Mouse (Mus musculus) liver, postnatal 0 days (tissue): ENCODE data around the gene Stk24.

Experiments used
- CTCF ChIP-seq: sonication (generic); IDR thresholded peaks from 2 replicates; pipeline ENCODE4 v1.5.1; 2016; ENCODE audit warnings: antibody characterized with exemption, low read depth
- EP300 ChIP-seq: IDR thresholded peaks from 2 replicates; pipeline ENCODE4 v1.6.1; 2016; ENCODE audit warnings: antibody characterized with exemption, low read depth, mild to moderate bottlenecking

DNA sequence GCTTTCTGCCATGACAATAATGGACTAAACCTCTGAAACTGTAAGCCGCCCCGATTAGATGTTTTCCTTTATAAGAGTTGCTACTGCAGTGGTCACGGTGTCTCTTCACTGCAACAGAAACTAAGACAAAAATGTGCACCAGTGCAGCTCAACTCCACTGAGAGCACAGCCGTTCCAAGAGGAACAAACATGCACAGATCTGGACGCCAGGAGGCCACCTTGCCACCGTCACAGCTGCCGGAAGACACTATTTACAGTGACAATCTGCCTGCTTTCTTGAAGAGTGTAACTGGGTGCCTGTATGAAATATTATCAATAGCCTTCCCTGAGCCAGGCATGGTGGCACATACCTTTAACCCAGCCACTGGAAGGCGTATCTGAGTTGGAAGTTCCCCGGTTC, 6.8 kb downstream of the Stk24 start:
- no peak for TF ChIP-seq EP300
- TF ChIP-seq CTCF: peak; percentile 32
